Mouse (Mus musculus) erythroid progenitor cell, adult 5-6 weeks (primary cell): ENCODE results near the gene Arhgef7. TPM values are rescaled to one million over a fixed set of nuclear protein-coding genes. Genes with fewer than 3 reads are reported as not detected.

ENCODE experiments used
- ATAC-seq: replicated peaks from 2 replicates; pipeline ENCODE4 v1.8.0; 2016; ENCODE audit warnings: moderate number of reproducible peaks, mild to moderate bottlenecking, moderate TSS enrichment, inconsistent platforms; ENCODE audit not compliant: poor library complexity, low FRiP score, severe bottlenecking
- total RNA-seq, 2 experiments: library from RNA; stranded (forward) in 1 of 2; stranded (reverse) in 1 of 2; fragments of 150-400 nt in 1 of 2; fragments of 186-747, 209-891 nt in 1 of 2; gene quantifications; 2 replicates each; pipeline versions ENCODE4 v1.2.3 to v1.2.4; 2015 to 2017; ENCODE audit warnings: low replicate concordance in 2 of 2

Arhgef7 gene
- total RNA-seq, 2 experiments from 2014 or later, result 12.2 to 12.9 TPM

DNA sequence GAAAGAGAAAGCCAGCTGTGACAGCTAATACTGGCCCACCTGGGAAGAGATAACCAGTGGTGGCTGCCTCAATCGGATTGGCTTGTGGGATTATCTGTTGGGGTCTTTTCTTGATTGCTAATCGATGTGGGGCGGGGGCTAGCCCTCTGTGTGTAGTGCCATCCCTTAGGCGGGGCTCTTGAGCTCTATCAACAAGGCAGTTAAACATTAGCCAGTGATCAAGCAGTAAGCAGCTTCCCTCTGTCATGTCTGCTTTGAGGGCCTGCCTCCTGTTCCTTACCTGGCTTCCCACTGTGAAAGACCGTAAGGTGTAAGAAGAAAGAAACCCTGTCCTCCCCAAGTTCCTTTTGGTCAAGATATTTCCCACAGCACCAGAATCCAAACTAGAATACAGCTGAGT, 17.1 kb upstream of the Arhgef7 start:
- ATAC-seq, result no peak

GRCm38 (mm10) chr8:11712244-11712643, 15.3 kb upstream of the Arhgef7 start:
- ATAC-seq, result no peak

DNA sequence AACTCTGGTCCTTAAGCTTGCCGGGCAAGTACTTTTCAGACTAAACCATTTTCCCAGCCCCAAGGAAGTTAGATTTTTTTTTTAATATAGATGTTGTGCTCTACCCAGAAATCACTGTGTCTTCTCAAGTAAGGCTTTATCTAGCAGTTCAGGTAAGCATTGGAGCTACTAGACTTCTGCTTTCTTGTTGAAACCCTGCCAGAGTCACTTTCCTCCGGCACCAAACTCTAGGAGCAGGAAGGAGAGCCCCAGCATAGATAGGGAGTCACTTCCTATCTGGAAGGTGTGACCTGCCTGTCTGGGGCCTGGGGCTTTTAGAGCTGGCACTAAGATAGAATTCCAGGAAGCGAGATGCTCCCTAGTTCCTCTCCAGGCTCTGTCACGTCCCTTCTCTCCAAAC, 10.3 kb upstream of the Arhgef7 start:
- ATAC-seq, result no peak

- ATAC-seq, result no peak
Measured at GRCm38 (mm10) chr8:11727273-11727650, 259 bp upstream of the Arhgef7 start.

GRCm38 (mm10) chr8:11728482-11729295, 1.2 kb downstream of the Arhgef7 start:
- no peak for ATAC-seq

DNA sequence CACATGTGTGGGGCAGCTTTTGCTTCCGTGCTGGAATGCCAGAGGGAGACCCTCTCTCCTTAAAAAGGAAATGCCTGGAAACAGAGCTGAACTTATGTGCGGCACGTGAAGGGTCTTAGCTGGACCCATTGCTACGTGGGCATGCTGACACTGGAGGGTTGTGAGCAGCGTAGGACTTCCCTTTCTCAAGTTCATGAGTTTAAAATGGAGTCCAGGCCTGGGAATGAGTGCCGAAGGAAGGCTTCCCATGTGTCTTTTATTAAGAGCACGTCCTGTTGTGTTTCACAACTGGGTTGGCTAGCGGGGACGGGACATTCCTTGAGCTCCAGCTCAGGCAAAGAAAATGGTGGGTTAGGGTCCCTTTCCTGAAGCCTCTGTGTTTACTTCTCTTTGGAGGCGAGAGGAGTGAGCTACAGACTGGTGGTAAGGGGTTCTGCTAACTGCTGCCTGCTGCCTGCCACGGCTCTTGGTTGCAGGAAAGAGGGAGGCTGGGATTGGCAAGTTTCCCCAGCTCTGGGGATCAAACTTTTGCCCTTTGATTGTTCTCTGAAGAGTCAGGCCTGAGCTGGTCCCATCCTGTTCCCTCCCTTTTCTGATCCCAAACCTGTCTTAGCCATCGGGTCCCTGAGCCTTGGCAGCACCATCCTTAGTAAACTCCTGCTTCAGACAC, 2.9 kb downstream of the Arhgef7 start:
- no peak for ATAC-seq

DNA sequence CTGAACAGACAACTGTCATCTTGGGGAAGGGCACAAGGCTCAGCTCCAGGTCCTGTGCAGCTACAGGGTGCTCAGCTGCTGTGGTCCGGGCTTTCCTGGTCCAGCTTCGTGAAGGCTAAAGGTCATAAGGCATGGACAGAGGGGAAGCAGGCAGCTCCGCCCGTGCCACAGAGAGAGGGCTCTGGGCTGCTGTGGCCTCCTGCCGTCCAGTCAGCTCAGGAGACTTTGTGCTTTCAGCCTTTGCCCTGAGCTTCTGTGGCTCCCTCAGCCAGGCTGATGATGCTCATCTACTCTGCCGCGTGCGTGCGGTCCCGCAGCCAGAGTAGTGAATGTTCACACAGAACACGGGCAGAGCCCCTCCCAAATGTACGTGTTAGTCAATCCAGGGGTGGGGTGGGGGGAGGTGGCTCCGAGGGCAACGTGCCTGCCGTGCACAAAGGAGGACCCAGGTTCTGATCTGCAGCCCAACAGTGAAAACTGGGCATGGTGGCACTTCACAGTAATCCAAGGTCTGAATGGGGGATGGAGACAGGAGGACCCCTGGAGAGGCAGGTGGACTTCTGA, 8.2 kb downstream of the Arhgef7 start:
- no peak for ATAC-seq

GRCm38 (mm10) chr8:11737096-11737495, 9.6 kb downstream of the Arhgef7 start:
- no peak for ATAC-seq

DNA sequence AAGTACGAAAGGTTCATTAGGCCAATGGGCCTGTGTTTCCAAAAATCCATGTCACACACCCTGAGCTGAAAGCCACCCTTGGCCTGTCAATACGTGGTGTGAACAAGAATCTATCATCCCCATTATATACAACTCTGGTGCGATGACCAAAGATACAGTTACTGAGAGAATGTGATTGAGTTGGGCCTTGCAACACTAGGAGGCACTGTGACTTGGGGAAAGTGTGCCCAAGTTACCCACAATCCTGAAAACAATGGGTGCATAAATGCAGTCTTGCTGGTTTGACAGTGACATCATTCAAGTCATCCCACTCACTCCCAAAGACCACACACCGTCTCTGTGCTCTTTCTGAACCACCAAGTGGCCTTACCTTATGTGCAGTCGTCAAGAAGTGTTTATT, 11.6 kb downstream of the Arhgef7 start:
- ATAC-seq, result no peak

GRCm38 (mm10) chr8:11740857-11741256, 13.3 kb downstream of the Arhgef7 start:
- no peak for ATAC-seq

GRCm38 (mm10) chr8:11743580-11743979, 16.1 kb downstream of the Arhgef7 start:
- ATAC-seq, result no peak

GRCm38 (mm10) chr8:11746850-11747600, 19.5 kb downstream of the Arhgef7 start:
- ATAC-seq, result no peak

DNA sequence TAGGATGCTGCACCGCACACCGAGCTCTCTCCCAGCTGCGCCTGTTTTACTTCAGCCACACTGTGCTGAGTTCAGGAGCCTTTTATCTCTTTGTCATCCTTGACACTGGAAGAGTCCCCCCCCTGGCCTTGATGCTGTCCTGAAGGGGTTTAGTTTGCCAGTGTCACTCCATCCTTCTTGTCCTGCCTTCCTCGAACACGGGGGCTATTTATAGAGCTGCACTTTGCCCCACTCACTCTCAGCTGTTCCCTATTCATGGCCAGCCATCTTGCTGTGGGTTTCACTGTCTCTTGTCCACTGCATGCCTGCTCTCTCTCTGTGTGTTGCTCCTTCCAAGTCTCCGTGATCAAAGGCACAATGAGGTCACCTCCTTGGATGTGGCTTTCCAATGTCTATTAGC, 22.0 kb downstream of the Arhgef7 start:
- no peak for ATAC-seq

GRCm38 (mm10) chr8:11752338-11752737, 24.8 kb downstream of the Arhgef7 start:
- no peak for ATAC-seq

GRCm38 (mm10) chr8:11753155-11753941, 25.8 kb downstream of the Arhgef7 start:
- no peak for ATAC-seq

DNA sequence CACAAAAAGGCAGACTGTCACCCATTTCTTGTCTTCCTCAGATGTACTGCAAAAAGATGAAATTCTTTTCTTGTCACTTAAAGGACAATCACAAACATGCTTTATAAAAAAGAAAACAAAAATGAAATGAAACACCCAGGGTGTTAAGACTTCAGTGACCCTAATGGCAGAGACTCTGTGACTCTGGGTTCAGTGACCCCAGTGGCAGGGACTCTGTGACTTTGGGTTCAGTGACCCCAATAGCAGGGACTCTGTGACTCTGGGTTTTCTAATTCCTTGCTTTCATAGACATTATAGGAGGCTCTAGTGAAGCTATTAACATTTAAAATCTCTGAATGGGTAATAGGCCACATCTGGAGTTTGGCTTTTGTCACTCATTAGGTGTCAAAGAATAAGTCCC, 27.2 kb downstream of the Arhgef7 start:
- no peak for ATAC-seq

DNA sequence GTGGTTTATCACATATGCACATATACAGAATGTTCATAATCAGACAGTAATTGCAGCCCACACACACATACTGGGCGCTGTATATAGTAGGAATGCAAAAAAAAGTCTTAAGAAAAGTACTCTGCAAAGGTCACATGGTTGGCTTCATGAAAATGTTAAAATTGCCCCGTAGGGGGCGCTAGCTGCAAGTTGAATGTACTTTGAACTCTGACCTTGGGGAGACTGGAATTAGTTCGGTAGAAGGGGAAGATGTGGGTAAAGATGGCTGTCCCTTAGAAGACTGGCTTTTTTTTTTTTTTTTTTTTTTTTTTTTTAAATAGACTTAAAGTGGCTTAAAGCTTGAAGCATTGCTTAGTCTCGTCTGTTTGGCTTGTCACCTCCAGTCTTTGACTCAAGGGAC, 28.4 kb downstream of the Arhgef7 start:
- 0 out of 2 replicates have a peak, but pooled peaks have one; percentile 43 for ATAC-seq

DNA sequence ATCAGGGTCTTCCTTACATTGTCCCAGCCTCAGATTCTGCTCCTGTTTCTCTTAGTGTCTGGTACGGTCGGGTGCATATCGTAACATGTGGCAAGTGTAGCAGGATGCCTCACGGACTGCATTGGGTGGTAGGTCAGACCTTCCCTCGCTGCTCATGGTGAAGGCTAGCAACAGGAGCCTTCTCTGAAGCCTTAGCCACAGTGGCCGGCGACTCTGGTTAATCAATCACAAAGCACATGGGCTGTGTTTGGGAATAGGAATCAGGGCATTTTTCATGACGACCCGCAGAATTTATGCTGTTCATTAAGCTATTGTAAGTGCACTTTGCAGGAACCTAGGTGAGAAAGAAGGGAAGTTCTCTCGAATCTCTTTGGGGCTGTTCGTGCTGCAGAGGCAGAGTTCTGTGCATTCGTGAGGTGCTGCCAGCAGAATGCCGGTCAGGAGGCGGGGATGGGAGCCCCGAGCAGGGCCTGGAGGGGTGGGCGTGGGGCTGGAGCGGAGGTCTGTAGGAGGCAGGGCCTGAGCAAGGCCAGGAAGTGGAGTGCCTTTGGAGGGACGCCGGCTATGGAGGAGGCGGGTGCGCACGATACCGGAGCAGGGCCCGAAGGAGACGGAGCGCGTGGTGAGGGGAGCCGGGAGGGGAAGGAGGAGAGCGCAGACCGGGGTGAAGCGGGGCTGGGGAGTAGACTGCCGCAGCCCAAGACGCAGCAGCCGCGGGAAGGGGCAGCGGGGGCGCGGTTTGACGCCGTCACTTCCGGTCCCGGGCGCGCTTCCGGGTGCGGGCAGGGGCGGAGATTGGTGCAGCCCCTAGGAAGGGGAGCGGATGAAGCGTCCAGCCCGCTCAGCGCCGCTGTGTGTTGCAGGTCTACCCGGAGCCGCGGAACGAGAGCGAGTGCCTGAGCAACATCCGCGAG, 30.3 kb downstream of the Arhgef7 start:
- ATAC-seq, result peak; percentile 85
